Mouse (Mus musculus) lung, embryonic 16.5 days (tissue): ENCODE measurements around the gene Rtkn2. TPM values are rescaled to one million over a fixed set of nuclear protein-coding genes. Genes with fewer than 3 reads are reported as not detected.

ENCODE experiments used
- ATAC-seq: fragments of 200-750 bp; cut with Nextera tagmentation; 2 replicates; pipeline ENCODE4 v1.8.0; 2017; ENCODE audit warnings: low read depth, mild to moderate bottlenecking, moderate library complexity
- H3K27ac ChIP-seq: fragments of 300-500 bp; sonication (generic); 2 replicates; pipeline ENCODE4 v1.5.1; 2014; ENCODE audit warnings: mild to moderate bottlenecking, control low read depth, low read length
- H3K27me3 ChIP-seq: fragments of 300-500 bp; sonication (generic); 2 replicates; pipeline ENCODE4 v1.6.1; 2014; ENCODE audit warnings: low read depth, low read length, mixed read lengths; ENCODE audit not compliant: control insufficient read depth, insufficient read depth
- H3K36me3 ChIP-seq: fragments of 300-500 bp; sonication (generic); 2 replicates; pipeline ENCODE4 v1.6.1; 2014; ENCODE audit warnings: low read length; ENCODE audit not compliant: control insufficient read depth, insufficient read depth
- H3K4me1 ChIP-seq: fragments of 300-500 bp; sonication (generic); replicated peaks from 2 replicates; pipeline ENCODE4 v1.6.1; 2014; ENCODE audit warnings: low read length, mixed read lengths; ENCODE audit not compliant: control insufficient read depth, insufficient read depth
- H3K4me2 ChIP-seq: fragments of 300-500 bp; sonication (generic); 2 replicates; pipeline ENCODE4 v1.6.1; 2014; ENCODE audit warnings: low read depth, low read length, control low read depth
- H3K4me3 ChIP-seq: fragments of 300-500 bp; sonication (generic); 2 replicates; pipeline ENCODE4 v1.5.1; 2014; ENCODE audit warnings: mild to moderate bottlenecking, low read length, control low read depth
- H3K9ac ChIP-seq: fragments of 300-500 bp; sonication (generic); 2 replicates; pipeline ENCODE4 v1.6.1; 2014; ENCODE audit warnings: low read length, control low read depth
- H3K9me3 ChIP-seq: fragments of 300-500 bp; sonication (generic); 2 replicates; pipeline ENCODE4 v1.6.1; 2016; ENCODE audit warnings: low read length; ENCODE audit not compliant: control insufficient read depth
- WGBS: fragments of 180-500 bp; shearing (Covaris S2); extraction: QIAGEN DNeasy Blood & Tissue Kit; methylation state at CpG from one replicate; pipeline ENCODE4 v1.1.7; 2014; 5-methylcytosine and 5-hydroxymethylcytosine counted together
- polyA plus RNA-seq: library from polyadenylated mRNA; unstranded; fragments of >200 nt; fragmentation: Nextera tagmentation; extraction: Ambion mirVana; gene quantifications from 2 replicates; pipeline ENCODE4 v1.2.1, GENCODE M21; 2015

The Rtkn2 gene
- polyA plus RNA-seq, 1 experiment from 2014 or later = 14.6 TPM

DNA sequence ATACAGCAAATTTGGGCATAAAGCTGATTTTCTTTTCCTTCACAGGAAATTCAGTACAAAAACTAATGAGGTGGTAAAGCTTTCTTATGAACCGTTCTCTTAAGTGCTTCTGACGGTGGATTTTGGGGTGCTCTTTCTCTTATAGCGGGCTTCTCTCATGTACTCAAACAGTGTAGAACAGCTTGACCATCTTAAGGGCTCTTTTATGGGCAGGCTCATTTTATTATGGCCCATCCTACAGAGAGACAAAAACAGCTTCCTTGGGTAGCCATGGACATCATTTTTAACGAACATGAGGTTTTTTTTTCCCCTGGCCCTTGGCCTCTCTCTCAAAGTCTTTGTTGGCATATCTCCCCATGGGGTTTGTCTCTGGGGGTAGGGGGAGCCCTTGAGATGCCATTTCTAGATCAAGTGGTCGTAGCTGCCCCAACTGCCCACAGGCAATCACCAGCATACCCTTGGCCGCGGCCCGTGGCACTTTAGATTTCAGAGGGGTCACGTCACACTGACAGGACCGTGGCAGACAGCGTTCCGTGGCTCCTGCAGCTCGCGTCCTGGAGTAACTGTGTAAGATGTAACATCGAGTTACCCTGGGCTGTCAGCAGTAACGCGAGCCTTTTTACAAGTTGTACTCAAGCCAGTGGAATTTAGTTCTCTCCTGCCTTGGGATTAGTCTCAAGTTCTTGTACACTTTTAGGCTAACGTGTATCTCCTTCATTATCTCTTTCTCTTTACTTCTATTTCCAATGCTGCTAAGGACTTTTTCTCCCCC is 24.5 kb downstream of the Rtkn2 start:
- H3K36me3 ChIP-seq = 0 out of 2 replicates have a peak, but pooled peaks cover 2% of the 10 kb centered on the region
- peaks cover 7% of the 10 kb centered on the region; the same call in 1 of the 2 replicates for H3K4me1 ChIP-seq
- 46% methylated on average over 18 of the region's 18 CpGs for WGBS
- H3K9ac ChIP-seq = no peak overlapping the region
- H3K27me3 ChIP-seq = no peaks in the 10 kb centered on the region
- no peak overlapping the region for H3K4me3 ChIP-seq
- ATAC-seq = peak; percentile 78
- no peak overlapping the region; the same call in 1 of the 2 replicates for H3K4me2 ChIP-seq
- no peaks in the 10 kb centered on the region for H3K9me3 ChIP-seq
- peak overlapping the region; percentile 84 for H3K27ac ChIP-seq

DNA sequence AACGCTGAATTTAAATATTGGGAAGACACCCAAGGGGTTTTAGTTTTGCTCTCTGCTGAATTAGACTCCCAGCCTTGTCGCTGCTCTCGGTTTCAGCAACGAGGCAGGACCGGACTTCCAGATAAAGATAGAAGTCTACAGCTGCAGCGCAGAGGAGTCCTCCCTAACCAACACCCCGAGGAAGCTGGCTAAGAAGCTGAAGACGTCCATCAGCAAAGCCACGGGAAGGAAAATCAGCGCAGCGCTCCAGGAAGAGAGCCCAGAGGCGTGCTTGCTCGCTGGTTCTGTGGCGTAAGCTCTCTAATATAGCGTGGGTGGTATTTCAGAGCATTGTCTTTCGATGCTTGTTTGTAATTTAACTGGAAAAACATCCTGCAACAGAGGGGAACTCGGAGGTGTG is 26.0 kb downstream of the Rtkn2 start:
- H3K4me3 ChIP-seq = no peak overlapping the region
- H3K9ac ChIP-seq = no peak overlapping the region
- H3K36me3 ChIP-seq = peaks cover 6% of the 10 kb centered on the region; the same call in 1 of the 2 replicates
- H3K4me1 ChIP-seq = peaks cover 7% of the 10 kb centered on the region; the same call in 1 of the 2 replicates
- H3K27ac ChIP-seq = no peak overlapping the region
- H3K27me3 ChIP-seq = no peaks in the 10 kb centered on the region
- no peak for ATAC-seq
- no peak overlapping the region for H3K4me2 ChIP-seq
- WGBS = 68% methylated on average over 17 of the region's 17 CpGs
- H3K9me3 ChIP-seq = no peaks in the 10 kb centered on the region

DNA sequence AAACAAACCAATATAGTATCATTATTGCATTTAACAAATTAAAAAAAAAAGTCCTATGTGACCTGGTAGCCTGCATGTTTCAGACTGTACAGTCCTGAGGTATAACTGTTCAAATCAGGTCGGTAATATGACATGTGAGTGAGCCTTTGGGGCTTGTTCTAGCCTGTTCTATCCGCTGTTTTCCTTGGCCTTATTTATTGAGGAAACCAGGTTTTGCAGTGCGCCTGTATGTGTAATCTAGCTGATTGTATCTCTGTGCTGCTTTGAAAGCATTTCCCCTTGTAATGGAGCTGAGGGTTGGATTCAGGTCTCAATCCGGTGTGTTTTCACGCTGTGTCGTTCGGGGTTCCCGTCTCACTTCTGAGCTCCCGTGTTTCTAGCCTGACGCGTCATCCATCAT is 27.1 kb downstream of the Rtkn2 start:
- H3K9me3 ChIP-seq = no peaks in the 10 kb centered on the region
- no peak overlapping the region for H3K4me3 ChIP-seq
- H3K27ac ChIP-seq = no peak overlapping the region
- no peaks in the 10 kb centered on the region for H3K27me3 ChIP-seq
- 89% methylated on average over 11 of the region's 11 CpGs for WGBS
- peaks cover 7% of the 10 kb centered on the region; the same call in 1 of the 2 replicates for H3K4me1 ChIP-seq
- no peak for ATAC-seq
- peaks cover 5% of the 10 kb centered on the region; the same call in 1 of the 2 replicates for H3K36me3 ChIP-seq
- H3K9ac ChIP-seq = no peak overlapping the region
- H3K4me2 ChIP-seq = no peak overlapping the region

DNA sequence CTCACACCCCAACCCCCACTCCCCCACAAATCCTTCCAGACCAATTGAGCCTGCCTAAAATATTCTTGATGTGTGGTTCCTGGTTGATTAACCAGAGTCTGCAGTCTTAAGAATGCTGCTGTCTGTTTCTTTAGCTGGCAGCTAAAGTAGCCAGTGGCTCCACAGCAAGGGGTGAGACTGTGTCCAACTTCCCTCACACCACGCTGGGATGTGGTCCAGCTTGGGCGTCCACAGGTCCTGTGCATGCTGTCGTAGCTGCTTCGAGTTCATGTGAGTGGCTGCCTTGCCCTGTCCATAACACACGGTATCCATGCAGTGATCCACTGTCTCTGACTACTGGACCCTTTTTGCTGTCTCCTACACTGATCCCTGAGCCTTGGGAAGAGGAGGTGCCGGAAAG is 27.7 kb downstream of the Rtkn2 start:
- Histone ChIP-seq H3K4me2 (no peak overlapping the region), H3K4me3 (no peak overlapping the region), H3K36me3 (peaks cover 10% of the 10 kb centered on the region; the same call in 1 of the 2 replicates), H3K4me1 (peaks cover 7% of the 10 kb centered on the region; the same call in 1 of the 2 replicates), H3K9ac (no peak overlapping the region), H3K27me3 (no peaks in the 10 kb centered on the region), H3K9me3 (no peaks in the 10 kb centered on the region), H3K27ac (no peak overlapping the region)
- WGBS = 87% methylated on average over 6 of the region's 6 CpGs
- no peak for ATAC-seq

DNA sequence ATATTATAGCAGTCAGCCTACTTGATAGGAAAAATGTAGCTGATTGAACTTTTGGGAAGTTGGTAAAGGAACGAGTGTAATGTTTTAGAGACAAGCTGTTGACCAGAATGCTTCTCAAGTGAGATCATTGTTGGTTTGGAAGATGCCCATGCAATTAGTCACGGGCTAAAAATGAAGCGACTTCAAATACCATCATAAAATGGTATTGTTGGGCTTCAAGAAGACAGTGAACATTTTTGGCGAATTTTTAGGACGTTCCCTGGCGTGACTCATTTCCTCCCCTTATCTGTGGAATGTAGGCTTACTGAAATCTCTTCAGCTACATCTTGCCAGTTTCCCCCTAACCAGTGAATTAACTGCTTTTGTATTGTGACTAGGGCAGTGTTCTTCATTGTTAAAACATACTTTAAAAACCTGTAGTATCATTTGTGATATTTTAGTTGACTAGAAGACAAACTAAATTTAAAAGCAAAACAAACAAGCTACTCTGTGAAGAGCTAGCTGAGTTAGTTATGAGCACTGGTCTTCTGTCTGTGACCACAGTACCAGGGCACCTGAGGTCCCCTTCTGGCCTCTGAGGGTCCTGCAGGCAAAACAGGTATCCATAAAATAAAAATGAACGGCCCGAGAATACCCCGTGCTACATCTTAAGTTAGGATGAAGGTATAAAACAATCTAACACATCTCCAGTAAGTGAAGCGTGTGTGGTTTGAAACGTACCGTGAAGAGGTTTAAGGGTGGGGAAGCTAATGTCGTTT is 29.0 kb downstream of the Rtkn2 start:
- H3K27ac ChIP-seq = no peak overlapping the region
- no peaks in the 10 kb centered on the region for H3K9me3 ChIP-seq
- peaks cover 5% of the 10 kb centered on the region; the same call in 1 of the 2 replicates for H3K4me1 ChIP-seq
- no peak for ATAC-seq
- H3K36me3 ChIP-seq = peaks cover 12% of the 10 kb centered on the region; the same call in 1 of the 2 replicates
- WGBS = 54% methylated on average over 13 of the region's 13 CpGs
- H3K4me2 ChIP-seq = no peak overlapping the region
- H3K4me3 ChIP-seq = no peak overlapping the region
- no peak overlapping the region for H3K9ac ChIP-seq
- H3K27me3 ChIP-seq = no peaks in the 10 kb centered on the region

DNA sequence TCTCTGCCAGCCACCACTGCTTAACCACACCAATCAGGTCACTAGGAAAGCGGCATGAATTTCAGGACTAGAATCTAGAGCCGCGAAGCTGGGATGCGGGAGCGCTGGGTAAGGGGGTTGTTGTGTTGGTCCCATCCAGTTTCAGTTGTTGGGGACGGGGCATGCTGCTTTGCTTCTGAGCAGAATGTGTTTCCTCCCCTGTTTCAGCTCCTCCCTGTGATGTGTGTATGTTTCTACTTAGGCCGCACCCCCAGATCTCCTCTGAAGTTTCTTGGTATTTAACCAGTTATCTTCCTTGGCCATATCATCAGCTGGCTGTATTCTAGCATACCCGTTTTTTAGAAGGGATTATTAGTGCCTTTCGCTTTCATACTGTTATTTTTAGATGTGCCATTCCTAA is 29.9 kb downstream of the Rtkn2 start:
- Histone ChIP-seq H3K4me3 (no peak overlapping the region), H3K4me1 (peaks cover 5% of the 10 kb centered on the region; the same call in 1 of the 2 replicates), H3K9ac (no peak overlapping the region), H3K27me3 (no peaks in the 10 kb centered on the region), H3K9me3 (no peaks in the 10 kb centered on the region), H3K36me3 (peaks cover 12% of the 10 kb centered on the region; the same call in 1 of the 2 replicates), H3K27ac (no peak overlapping the region), H3K4me2 (no peak overlapping the region)
- 85% methylated on average over 9 of the region's 9 CpGs for WGBS
- no peak for ATAC-seq

DNA sequence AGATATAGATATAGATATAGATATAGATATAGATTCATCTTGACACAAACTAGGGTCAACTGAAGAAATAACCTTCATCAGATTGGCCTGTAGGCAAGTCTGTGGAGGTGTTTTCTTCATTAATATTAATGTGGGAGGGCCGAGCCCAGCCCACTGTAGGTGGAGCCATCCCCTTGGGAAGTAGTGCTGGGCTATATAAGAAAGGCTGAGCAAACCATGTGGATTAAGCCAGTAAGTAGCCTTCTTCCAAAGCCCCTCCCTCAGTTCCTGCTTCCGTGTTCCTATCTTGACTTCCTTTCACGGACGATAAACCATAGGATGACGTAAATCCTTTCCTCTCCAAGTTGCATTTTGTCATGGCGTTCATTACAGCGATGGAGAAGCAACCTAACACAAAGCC is 30.5 kb downstream of the Rtkn2 start:
- 89% methylated on average over 7 of the region's 7 CpGs for WGBS
- Histone ChIP-seq H3K9ac (no peak overlapping the region), H3K36me3 (peaks cover 12% of the 10 kb centered on the region; the same call in 1 of the 2 replicates), H3K9me3 (no peaks in the 10 kb centered on the region), H3K27me3 (no peaks in the 10 kb centered on the region), H3K4me1 (peaks cover 5% of the 10 kb centered on the region; the same call in 1 of the 2 replicates), H3K4me2 (no peak overlapping the region), H3K4me3 (no peak overlapping the region), H3K27ac (no peak overlapping the region)
- no peak for ATAC-seq

DNA sequence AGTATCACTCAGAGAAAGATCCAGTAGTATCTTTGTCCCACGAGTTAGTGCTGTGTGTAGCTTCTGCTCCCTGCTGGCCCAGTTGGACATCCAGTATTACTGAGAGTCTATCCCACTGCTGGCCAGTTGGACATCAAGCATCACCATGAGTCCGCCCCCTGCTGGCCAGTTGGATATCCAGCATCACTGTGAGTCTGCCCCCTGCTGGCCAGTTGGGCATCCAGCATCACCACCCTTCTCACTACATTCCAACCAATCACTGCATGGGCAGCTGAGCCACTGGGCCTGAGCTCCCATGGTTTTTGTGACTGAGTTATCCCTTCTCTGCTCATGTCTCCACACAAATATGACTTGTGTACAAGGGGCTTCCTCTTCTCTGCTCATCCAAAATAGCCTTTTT is 33.8 kb downstream of the Rtkn2 start:
- Histone ChIP-seq H3K27me3 (no peaks in the 10 kb centered on the region), H3K4me2 (no peak overlapping the region), H3K9me3 (no peaks in the 10 kb centered on the region), H3K4me3 (no peak overlapping the region), H3K9ac (no peak overlapping the region), H3K36me3 (peaks cover 12% of the 10 kb centered on the region; the same call in 1 of the 2 replicates), H3K27ac (no peak overlapping the region), H3K4me1 (0 out of 2 replicates have a peak, but pooled peaks cover 4% of the 10 kb centered on the region)
- WGBS = 85% methylated on average over 2 of the region's 2 CpGs
- ATAC-seq = no peak

DNA sequence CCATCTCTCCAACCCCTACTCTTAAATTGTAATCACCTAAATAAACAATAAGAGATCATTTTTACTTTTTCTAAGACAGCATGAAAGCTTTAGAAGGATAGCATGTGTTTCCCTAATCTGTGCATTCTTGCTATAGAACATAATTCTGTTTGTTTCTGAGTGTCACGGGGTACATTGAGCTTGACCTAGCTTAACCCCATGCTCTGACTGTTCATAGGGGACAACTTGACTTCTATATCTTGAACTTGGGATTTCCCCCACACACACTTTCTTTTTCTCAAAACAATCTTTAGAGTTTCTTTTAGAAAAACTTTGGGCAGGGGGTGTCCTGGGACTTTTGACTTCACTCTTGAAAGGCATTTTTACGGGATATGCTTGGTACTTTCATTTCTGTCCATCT is 41.4 kb downstream of the Rtkn2 start:
- Histone ChIP-seq H3K27ac (no peak overlapping the region), H3K27me3 (no peaks in the 10 kb centered on the region), H3K4me3 (no peak overlapping the region), H3K9me3 (peaks cover 3% of the 10 kb centered on the region; the same call in 1 of the 2 replicates), H3K4me2 (no peak overlapping the region), H3K9ac (no peak overlapping the region), H3K36me3 (peaks cover 10% of the 10 kb centered on the region), H3K4me1 (no peaks in the 10 kb centered on the region)
- no peak for ATAC-seq
- WGBS = 91% methylated on average over 2 of the region's 2 CpGs
